Mouse (Mus musculus): ENCODE measurements around the gene Tns3.

DNA sequence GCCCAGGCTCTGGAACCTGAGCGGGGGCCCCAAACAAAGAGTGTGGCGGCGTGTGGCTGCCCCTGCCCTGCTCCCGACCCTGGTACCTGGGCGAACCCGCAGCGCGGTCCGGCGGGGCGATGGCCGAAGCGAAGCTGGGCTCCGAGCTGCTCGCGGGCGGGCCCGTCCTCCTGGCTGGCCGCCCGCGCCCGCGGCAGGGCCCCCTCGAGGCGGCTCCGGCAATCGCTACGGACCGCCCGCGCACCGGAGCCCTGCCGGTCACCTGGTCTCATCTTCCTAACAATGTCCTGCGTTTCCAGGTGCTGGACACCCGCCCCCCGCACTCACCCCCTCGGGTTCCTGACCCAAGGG lies at the start of gene Tns3:
- TF ChIP-seq POLR2A (IDR thresholded peaks at IDR 0.05; ENCODE audit: insufficient read depth, low read length) (no peak), EP300 (IDR thresholded peaks at IDR 0.05; ENCODE audit: insufficient read depth, low read depth, low read length) (no peak), CTCF (IDR thresholded peaks at IDR 0.05; ENCODE audit: low read depth, low read length) (no peak)
